Mouse (Mus musculus): Measurements from ENCODE around the gene 4933430I17Rik.

4933430I17Rik gene

DNA sequence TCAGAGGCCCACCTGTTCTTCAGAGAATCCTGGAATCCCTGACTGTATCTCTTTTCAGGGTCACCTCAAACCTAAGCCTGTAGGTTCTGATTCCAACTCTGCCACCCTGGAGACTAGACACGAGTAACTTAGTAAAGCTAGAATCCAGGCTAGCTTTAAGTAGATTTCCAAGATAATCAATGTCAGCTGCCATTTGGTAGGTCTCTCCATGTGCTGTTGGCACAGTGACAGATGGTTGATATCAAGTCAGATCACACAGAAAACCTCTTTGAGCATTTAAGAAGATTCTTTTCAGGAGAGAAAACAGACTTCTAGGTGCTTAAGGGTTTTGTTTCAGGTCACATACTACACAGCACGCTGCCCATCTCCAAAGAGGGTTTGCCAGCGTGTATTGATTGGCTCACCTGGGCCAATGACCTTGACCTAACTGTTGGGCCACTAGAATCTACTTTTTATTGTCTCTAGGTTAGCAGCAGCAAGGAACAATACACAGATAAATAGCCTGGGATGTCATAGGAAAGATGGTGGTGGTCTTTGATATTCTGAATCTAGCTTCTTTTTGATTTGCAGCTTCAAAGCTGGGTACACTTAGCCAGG is 21.7 kb upstream of the 4933430I17Rik start, which contains the start of gene Hdhd3:
Gene Hdhd3 (minus strand): TSS at position 94 of the 597 bp plus-strand sequence.
- DNase-seq (ENCODE audit: low spot score in 2 of 2) = no peak

GRCm38 (mm10) chr4:62505991-62506390 is 19.2 kb upstream of the 4933430I17Rik start:
- no peak for DNase-seq (ENCODE audit: low spot score in 2 of 2)

GRCm38 (mm10) chr4:62506798-62507197 is 18.4 kb upstream of the 4933430I17Rik start:
- DNase-seq (ENCODE audit: low spot score in 2 of 2) = no peak

DNA sequence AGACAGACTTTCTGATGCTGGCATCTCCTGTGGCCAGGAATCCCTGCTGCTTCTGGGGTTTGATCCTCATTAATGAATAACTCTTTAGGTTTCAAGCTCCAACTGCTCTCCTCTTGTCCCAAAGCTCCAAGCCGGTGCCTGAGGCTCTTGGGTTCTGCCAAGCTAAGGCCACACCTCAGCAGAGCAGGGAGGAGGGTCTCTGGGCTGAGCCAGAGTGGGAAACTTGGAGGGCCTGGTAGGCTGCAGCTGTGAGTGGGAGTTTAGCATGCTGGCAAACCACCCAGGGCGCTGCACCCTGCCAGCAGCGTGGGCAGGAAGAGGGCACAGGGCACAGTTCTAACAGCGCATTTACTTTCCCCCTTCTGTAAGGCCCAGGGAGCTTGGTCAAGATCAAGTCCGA is 16.3 kb upstream of the 4933430I17Rik start:
- DNase-seq (ENCODE audit: low spot score in 2 of 2) = no peak

- DNase-seq (ENCODE audit: low spot score in 2 of 2) = no peak
These were observed 15.2 kb upstream of the 4933430I17Rik start for GRCm38 (mm10) chr4:62509946-62510345.

- no peak for DNase-seq (ENCODE audit: low spot score in 2 of 2)
These were observed 11.1 kb upstream of the 4933430I17Rik start for GRCm38 (mm10) chr4:62513998-62514506.

DNA sequence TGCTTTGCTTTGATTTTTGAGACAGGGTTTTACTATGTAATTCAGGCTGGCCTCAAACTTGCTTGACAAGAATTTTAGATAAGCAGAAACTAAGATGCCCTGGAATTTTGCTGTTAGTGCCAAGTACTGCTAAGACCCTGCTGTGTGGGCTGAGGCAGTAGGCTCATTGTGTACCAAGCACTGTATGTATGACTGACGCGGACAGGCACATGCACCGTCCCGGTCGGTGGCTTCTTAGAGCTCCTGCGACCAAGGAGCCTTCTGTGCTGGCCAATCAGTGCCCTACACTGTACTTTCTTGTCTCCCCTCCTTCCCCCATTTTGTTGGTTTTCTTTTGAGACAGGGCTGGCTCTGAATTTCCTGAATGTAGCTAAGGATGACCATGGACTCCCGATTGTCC is 10.2 kb upstream of the 4933430I17Rik start:
- no peak for DNase-seq (ENCODE audit: low spot score in 2 of 2)

DNA sequence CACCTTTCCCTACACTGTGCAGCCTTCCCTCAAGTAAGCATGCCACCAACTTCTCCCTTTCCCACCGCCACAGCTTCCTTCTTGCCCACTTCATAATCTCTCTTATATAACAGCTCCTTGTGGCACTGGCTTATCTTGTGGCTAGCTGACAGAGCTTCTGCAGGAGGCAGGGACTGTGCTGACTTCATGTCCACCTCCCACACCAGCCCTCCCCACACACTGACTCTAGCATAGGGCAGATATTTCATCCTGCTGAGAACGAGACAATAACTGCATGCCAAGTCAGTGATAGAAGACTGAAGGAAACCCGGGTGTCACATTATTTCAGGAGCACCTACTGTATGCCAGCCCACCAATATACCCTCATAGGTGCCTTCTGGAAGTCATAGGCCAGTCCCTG is 9.7 kb upstream of the 4933430I17Rik start:
- no peak for DNase-seq (ENCODE audit: low spot score in 2 of 2)

- DNase-seq (ENCODE audit: low spot score in 2 of 2) = no peak
These were observed 9.1 kb upstream of the 4933430I17Rik start for GRCm38 (mm10) chr4:62516079-62516478.

- no peak for DNase-seq (ENCODE audit: low spot score in 2 of 2)
These were observed 8.6 kb upstream of the 4933430I17Rik start for GRCm38 (mm10) chr4:62516579-62516978.

GRCm38 (mm10) chr4:62517046-62517445 is 8.1 kb upstream of the 4933430I17Rik start:
- DNase-seq (ENCODE audit: low spot score in 2 of 2) = no peak

DNA sequence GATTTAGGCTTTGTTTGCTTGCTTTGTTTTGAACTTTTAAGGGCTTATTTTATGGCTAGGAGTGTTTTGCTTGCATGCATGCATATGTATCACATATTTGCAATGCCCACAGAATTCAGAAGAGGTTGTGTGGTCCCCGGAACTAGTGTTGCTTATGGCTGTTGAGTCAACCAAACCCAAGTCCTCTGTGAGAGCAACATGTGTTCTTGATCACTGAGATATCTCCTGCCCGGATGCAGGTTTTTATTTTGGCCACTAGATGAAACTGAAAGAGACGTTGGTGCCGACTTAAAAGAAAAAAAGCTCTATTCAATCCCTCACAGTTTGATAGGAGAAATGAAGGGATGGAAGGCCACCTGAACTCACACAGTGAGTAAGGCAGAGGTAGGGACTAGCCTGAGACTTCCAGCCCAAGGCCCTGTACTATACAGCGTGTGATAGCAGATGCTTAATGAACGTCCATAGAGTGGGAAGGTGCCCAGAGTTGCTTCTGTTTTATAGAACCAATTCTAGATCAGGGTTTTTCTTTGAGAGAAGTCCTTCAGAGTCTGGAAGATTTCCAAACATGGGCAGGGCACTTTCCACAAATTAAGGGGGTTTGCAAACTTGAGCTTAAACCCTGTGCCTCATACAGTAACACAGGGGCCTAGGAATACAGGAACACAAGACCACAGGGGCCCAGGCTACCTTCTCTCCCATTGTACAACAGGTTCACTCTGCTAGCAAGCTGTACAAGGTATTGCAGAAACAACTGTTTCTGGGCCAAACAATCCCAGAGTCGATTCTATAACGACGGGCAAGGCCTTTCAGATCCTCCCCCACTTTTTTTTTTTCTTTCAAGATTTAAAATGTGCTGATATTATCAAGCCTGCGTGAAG is 7.4 kb upstream of the 4933430I17Rik start:
- DNase-seq (ENCODE audit: low spot score in 2 of 2) = no peak

GRCm38 (mm10) chr4:62518416-62519121 is 6.6 kb upstream of the 4933430I17Rik start:
- peak in 1 of 2 experiments; percentile 45 for DNase-seq (ENCODE audit: low spot score in 2 of 2)

DNA sequence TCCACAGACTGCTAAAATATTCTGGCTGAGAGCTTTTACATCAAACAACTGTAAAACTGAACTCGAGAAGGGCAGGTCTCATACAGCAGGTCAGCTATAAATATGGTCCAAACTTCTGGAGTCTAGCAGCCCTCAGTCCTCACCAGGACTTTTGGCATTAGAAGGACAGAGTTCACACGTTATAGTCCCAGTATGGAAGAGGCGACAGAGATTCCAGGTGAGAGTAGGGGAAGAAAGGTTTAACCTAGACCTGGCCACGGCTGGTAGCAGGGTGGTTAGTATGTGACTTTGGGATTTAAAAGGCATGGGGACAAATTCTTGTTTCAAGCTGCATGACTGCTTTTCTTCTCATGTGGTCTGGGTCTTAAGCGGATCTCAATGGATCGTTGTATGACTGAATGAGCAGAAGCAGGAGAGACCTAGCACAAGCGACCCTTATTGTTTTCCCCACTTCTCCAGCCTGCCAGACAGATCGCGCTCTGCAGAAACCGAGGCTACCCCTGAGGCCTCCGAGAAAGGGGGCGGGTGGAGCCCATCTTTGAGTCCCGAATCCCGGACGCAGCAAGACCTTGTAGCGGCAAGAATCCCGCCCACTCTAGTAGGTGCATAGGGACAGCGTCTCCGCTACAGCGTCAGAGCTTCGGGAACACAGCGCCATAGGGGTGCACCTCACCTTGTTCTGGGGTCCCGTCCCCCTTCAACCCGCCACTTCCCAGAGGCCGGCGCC is 5.9 kb upstream of the 4933430I17Rik start:
- DNase-seq (ENCODE audit: low spot score in 2 of 2) = no peak

DNA sequence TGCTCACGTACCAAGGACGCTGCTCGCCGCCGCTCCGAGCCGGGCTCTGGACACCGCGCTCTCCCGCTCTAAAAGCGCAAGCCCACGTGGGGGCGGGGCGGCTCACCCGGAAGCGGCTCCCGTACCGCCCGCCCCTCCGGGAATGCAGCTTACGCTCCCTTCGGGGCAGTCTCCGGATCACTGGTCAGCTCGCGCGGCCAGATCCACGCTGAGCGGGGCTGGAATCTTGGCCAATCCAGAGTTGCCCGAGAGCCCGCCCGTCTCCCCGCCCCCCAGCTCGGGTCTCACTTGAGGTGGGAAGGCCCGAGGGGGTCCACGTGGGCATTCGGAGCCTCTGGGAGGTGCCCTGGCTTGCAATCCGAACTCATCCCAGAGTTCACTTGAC is 5.3 kb upstream of the 4933430I17Rik start, which contains the start of gene Alad:
Gene Alad (minus strand): TSS at position 70 of the 385 bp plus-strand sequence.
- DNase-seq (ENCODE audit: low spot score in 2 of 2) = peak; percentile 83 to 86

- DNase-seq (ENCODE audit: low spot score in 2 of 2) = no peak
These were observed 4.2 kb upstream of the 4933430I17Rik start for GRCm38 (mm10) chr4:62520892-62521400.

GRCm38 (mm10) chr4:62525489-62525811 is 281 bp downstream of the 4933430I17Rik start:
- DNase-seq (ENCODE audit: low spot score in 2 of 2) = no peak

DNA sequence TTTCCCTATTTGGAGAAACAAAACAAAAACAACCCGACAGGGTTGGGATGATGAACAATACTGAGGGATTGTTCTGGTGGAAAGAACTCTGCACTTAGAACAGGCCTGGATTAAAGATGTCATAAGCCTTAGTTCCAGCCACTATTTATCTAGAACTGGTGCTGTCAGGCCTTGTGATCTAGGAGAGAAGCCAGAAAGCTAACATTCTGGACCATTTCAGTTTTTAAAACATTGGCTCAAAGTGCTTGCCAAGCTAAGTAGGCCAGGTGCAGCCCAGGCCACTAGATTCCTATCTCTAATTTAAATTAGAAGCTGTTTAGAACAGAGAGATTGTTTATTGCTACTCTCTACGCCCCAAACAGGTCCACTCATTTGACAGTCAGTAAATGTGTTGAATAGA is 1.1 kb downstream of the 4933430I17Rik start:
- no peak for DNase-seq (ENCODE audit: low spot score in 2 of 2)

DNA sequence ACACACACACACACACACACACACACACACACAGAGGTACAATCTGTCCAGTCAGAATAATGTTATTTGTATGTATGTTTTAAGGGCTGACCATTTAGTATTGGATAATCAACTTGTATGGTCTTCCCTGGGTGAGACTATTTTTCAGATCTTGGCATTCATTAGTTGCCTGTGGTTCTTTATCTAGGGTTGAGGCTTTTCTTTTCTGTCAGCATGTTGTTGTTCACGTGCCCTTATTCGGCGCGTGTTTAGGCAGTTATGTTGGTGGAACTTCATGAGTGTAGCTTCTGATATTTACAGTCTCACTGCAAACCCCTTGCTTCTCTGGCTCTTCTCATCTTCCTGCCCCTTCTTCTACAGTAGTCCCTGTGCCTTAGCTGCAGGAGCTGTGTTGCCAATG is 2.5 kb downstream of the 4933430I17Rik start:
- no peak for DNase-seq (ENCODE audit: low spot score in 2 of 2)

DNA sequence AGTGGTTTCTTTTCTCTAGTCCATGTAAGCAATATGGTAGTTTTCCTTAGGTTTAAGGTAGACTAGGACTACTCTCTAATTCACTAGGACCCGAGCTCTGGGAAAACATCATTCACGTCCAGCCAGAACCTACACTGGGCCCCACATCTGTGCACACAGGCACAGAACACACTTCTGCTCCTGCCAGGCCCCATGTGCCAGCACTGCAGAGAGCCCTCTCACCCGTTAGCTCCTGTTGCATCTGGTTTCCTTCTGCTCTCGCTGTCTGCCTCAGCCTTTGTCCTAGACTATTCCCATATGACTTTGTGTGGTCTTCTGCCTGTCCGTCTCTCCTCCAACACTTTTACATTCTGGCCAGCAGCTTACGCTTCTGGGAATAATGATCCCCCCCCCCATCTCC is 8.6 kb downstream of the 4933430I17Rik start:
- DNase-seq (ENCODE audit: low spot score in 2 of 2) = no peak

DNA sequence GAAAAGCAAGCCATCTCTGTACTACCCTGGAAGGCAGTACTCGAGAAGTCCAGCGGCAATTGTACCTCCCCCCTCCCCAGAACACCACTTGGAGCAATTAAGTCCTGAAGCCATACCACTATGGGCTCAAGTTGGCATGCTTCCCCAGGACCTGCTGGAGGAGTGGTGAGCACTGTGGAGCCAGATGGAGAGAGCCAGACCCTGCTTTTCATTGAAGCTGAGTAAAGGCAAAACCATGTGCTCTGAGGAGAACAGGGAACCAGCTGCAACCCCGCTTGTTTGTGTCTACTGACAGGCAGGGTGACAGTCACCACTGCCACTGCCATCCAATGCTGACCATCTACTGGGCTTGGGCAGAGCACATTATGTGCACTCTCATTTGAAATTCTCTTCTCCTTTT is 16.6 kb downstream of the 4933430I17Rik start:
- DNase-seq (ENCODE audit: low spot score in 2 of 2) = no peak
